Mouse (Mus musculus) embryonic facial prominence, embryonic 15.5 days (tissue): Measurements from ENCODE around the gene Larp1b. TPM values are rescaled to one million over a fixed set of nuclear protein-coding genes. Genes with fewer than 3 reads are reported as not detected.
A peak's percentile ranks its signal among the peaks of the same experiment; 100 is the strongest.
"Not testable (repeated sequence)": the region's sequence is repeated elsewhere in the genome, so short reads cannot be mapped to it uniquely, and the experiment has no call there.

ENCODE experiments used
- ATAC-seq: fragments of 200-750 bp; cut with Nextera tagmentation; 2 replicates; pipeline ENCODE4 v1.8.0; 2017; ENCODE audit warnings: low read depth, moderate TSS enrichment; ENCODE audit not compliant: insufficient number of reproducible peaks, low FRiP score, low TSS enrichment
- H3K27ac ChIP-seq: fragments of 300-500 bp; sonication (generic); replicated peaks from 2 replicates; pipeline ENCODE4 v1.5.1; 2015; ENCODE audit warnings: mild to moderate bottlenecking, inconsistent platforms
- H3K27me3 ChIP-seq: fragments of 300-500 bp; sonication (generic); 2 replicates; pipeline ENCODE4 v1.6.1; 2015; ENCODE audit warnings: inconsistent platforms
- H3K36me3 ChIP-seq: fragments of 300-500 bp; sonication (generic); 2 replicates; pipeline ENCODE4 v1.6.1; 2015; ENCODE audit warnings: mild to moderate bottlenecking, inconsistent platforms
- H3K4me1 ChIP-seq: fragments of 300-500 bp; sonication (generic); 2 replicates; pipeline ENCODE4 v1.6.1; 2015; ENCODE audit warnings: inconsistent platforms
- H3K4me2 ChIP-seq: fragments of 300-500 bp; sonication (generic); replicated peaks from 2 replicates; pipeline ENCODE4 v1.6.1; 2015; ENCODE audit warnings: mild to moderate bottlenecking, inconsistent platforms
- H3K4me3 ChIP-seq: fragments of 300-500 bp; sonication (generic); replicated peaks from 2 replicates; pipeline ENCODE4 v1.5.1; 2015; ENCODE audit warnings: mild to moderate bottlenecking, inconsistent platforms
- H3K9ac ChIP-seq: fragments of 300-500 bp; sonication (generic); 2 replicates; pipeline ENCODE4 v1.6.1; 2015; ENCODE audit warnings: inconsistent platforms
- H3K9me3 ChIP-seq: fragments of 300-500 bp; sonication (generic); replicated peaks from 2 replicates; pipeline ENCODE4 v1.6.1; 2016; ENCODE audit warnings: inconsistent platforms
- WGBS: fragments of 180-500 bp; shearing (Covaris S2); methylation state at CpG from one replicate; pipeline ENCODE4 v1.1.7; 2015; 5-methylcytosine and 5-hydroxymethylcytosine counted together
- polyA plus RNA-seq: library from polyadenylated mRNA; unstranded; fragments of >200 nt; fragmentation: Nextera tagmentation; extraction: Ambion mirVana; gene quantifications from 2 replicates; pipeline ENCODE4 v1.2.1, GENCODE M21; 2015

Gene Larp1b
- polyA plus RNA-seq = 2.2 and 2.7 TPM in 2 replicates

GRCm38 (mm10) chr3:40949170-40949902 is at the start of gene Larp1b:
TSS of gene Larp1b (plus strand) at chr3:40949828.
- peaks cover 11% of the 10 kb centered on the region for H3K27me3 ChIP-seq
- H3K36me3 ChIP-seq = no peaks in the 10 kb centered on the region
- WGBS = under 1% methylated on average over 66 of the region's 66 CpGs
- H3K9ac ChIP-seq = peak within 1 kb of the TSS; percentile 37
- peaks cover 14% of the 10 kb centered on the region; the same call in 1 of the 2 replicates for H3K4me1 ChIP-seq
- H3K4me3 ChIP-seq = peak within 1 kb of the TSS; percentile 68
- H3K9me3 ChIP-seq = no peaks in the 10 kb centered on the region
- H3K27ac ChIP-seq = 0 out of 2 replicates have a peak within 1 kb of the TSS, but pooled peaks have one; percentile 48
- peak; percentile 96 for ATAC-seq
- H3K4me2 ChIP-seq = peak within 1 kb of the TSS; percentile 100

GRCm38 (mm10) chr3:40902443-40902842 is 47.2 kb upstream of the Larp1b start, which contains the start of gene 1700034I23Rik:
TSS of gene 1700034I23Rik (minus strand) at chr3:40902543.
- not testable (repeated sequence) for H3K4me1 ChIP-seq, H3K9me3 ChIP-seq, H3K27me3 ChIP-seq, H3K4me3 ChIP-seq, H3K36me3 ChIP-seq, H3K27ac ChIP-seq, H3K4me2 ChIP-seq, H3K9ac ChIP-seq, ATAC-seq
- 97% methylated on average over 5 of the region's 10 CpGs for WGBS

GRCm38 (mm10) chr3:40938189-40938588 is 11.4 kb upstream of the Larp1b start:
- no peak overlapping the region for H3K27ac ChIP-seq
- 81% methylated on average over 5 of the region's 5 CpGs for WGBS
- no peaks in the 10 kb centered on the region for H3K4me1 ChIP-seq
- no peak overlapping the region for H3K4me3 ChIP-seq
- no peaks in the 10 kb centered on the region for H3K27me3 ChIP-seq
- H3K9ac ChIP-seq = no peak overlapping the region
- no peak overlapping the region for H3K4me2 ChIP-seq
- ATAC-seq = no peak
- peaks cover 13% of the 10 kb centered on the region; the same call in 1 of the 2 replicates for H3K36me3 ChIP-seq
- no peaks in the 10 kb centered on the region for H3K9me3 ChIP-seq

DNA sequence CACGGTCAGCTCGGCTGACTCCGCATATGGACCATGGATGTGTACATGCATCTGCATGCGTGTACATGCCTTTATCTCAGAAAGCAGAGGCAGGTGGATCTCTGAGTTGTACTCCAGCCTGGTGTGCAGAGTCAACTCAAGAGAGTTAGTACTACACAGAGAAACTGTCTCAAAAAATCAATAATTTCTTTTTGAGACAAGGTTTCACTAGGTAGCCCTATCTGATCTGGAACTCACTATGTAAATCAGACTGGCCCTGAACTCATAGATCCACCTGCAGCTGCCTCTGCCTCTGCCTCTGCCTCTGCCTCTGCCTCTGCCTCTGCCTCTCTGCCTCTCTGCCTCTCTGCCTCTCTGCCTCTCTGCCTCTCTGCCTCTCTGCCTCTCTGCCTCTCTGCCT is 11.0 kb upstream of the Larp1b start:
- no peaks in the 10 kb centered on the region for H3K4me1 ChIP-seq

GRCm38 (mm10) chr3:40939019-40939418 is 10.6 kb upstream of the Larp1b start:
- ATAC-seq = no peak
- H3K4me3 ChIP-seq = no peak overlapping the region
- no peaks in the 10 kb centered on the region for H3K9me3 ChIP-seq
- H3K9ac ChIP-seq = no peak overlapping the region
- no peak overlapping the region for H3K27ac ChIP-seq
- H3K36me3 ChIP-seq = peaks cover 7% of the 10 kb centered on the region; the same call in 1 of the 2 replicates
- H3K4me2 ChIP-seq = no peak overlapping the region
- no peaks in the 10 kb centered on the region for H3K27me3 ChIP-seq
- H3K4me1 ChIP-seq = no peaks in the 10 kb centered on the region

More for the DNA sequence above, 11.0 kb upstream of the Larp1b start:
- WGBS = 95% methylated on average over 4 of the region's 4 CpGs
- H3K4me3 ChIP-seq = no peak overlapping the region
- H3K9me3 ChIP-seq = no peaks in the 10 kb centered on the region
- H3K27me3 ChIP-seq = no peaks in the 10 kb centered on the region
- no peak overlapping the region for H3K27ac ChIP-seq
- no peak for ATAC-seq
- no peak overlapping the region for H3K4me2 ChIP-seq
- H3K9ac ChIP-seq = no peak overlapping the region
- peaks cover 11% of the 10 kb centered on the region; the same call in 1 of the 2 replicates for H3K36me3 ChIP-seq

DNA sequence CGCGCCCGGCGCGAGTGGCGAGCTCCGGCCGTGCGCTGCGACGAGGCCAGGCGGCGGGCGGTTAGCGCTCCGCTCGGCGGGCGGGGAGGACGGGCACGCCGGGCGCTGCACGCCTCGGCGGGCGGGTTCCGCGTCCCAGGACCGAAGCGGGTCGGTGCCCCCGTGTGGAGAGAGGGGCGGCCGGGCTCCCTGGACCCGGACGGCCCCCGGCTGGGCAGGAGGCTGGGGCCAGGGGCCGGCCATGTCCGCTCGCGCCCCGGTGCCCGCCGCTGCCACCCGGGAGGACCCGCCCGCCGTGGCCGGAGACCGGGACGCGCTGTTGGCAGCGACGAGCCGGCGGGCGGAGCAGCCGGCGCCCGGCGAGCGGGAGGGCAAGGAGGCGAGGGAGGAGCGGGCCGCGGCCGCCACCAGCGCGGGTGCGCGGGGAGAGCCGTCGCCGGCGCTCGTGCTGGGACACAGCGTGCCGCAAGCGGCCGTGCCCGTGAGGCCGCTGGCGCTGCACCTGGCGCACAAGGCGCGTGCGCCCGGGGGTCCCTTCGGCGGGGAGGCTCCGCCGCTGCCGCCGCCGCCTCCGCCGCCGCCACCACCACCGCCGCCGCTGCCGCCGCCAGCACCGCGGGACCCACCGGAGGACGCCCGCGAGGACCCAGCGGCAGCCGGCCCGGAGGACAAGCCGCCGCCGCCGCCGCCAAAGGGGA is 424 bp downstream of the Larp1b start:
- peak overlapping the region; percentile 37 for H3K9ac ChIP-seq
- WGBS = under 1% methylated on average over 91 of the region's 118 CpGs
- peaks cover 14% of the 10 kb centered on the region; the same call in 1 of the 2 replicates for H3K4me1 ChIP-seq
- peak; percentile 49 for ATAC-seq
- no peaks in the 10 kb centered on the region for H3K9me3 ChIP-seq
- H3K36me3 ChIP-seq = no peaks in the 10 kb centered on the region
- peak overlapping the region; percentile 100 for H3K4me2 ChIP-seq
- peaks cover 11% of the 10 kb centered on the region for H3K27me3 ChIP-seq
- H3K27ac ChIP-seq = 0 out of 2 replicates have a peak overlapping the region, but pooled peaks have one; percentile 48
- peak overlapping the region; percentile 68 for H3K4me3 ChIP-seq

- peaks cover 11% of the 10 kb centered on the region for H3K27me3 ChIP-seq
- no peaks in the 10 kb centered on the region for H3K9me3 ChIP-seq
- H3K36me3 ChIP-seq = no peaks in the 10 kb centered on the region
- H3K9ac ChIP-seq = peak overlapping the region; percentile 37
- WGBS = under 1% methylated on average over 43 of the region's 43 CpGs
- ATAC-seq = no peak
- no peak overlapping the region for H3K27ac ChIP-seq
- peak overlapping the region; percentile 68 for H3K4me3 ChIP-seq
- peak overlapping the region; percentile 100 for H3K4me2 ChIP-seq
- H3K4me1 ChIP-seq = peaks cover 14% of the 10 kb centered on the region; the same call in 1 of the 2 replicates
These were observed 1.1 kb downstream of the Larp1b start for GRCm38 (mm10) chr3:40950601-40951201.

DNA sequence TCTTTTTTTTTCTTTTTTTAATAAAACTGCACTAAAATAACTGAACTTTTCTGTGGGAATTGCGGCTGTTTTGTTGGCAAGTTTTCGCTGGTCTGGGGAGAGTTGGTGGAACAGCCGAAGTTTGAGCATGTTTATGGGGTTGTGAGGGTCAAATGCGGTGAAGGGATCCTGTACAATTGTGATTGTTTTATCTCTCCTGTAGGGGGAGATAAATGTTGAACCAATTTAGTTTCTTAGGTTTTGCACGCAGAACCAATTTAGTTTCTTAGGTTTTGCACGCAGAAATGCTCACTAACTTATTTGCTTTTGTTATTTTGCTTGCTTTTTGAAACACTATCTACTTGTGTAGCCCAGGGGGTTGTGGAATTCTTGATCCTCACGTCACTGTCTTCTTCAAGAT is 1.7 kb downstream of the Larp1b start:
- Histone ChIP-seq H3K27me3 (peaks cover 11% of the 10 kb centered on the region), H3K36me3 (no peaks in the 10 kb centered on the region), H3K4me3 (peak overlapping the region; percentile 68), H3K4me2 (peak overlapping the region; percentile 100), H3K9me3 (no peaks in the 10 kb centered on the region), H3K27ac (no peak overlapping the region), H3K4me1 (peaks cover 14% of the 10 kb centered on the region; the same call in 1 of the 2 replicates), H3K9ac (no peak overlapping the region)
- WGBS = 9% methylated on average over 7 of the region's 7 CpGs
- no peak for ATAC-seq

DNA sequence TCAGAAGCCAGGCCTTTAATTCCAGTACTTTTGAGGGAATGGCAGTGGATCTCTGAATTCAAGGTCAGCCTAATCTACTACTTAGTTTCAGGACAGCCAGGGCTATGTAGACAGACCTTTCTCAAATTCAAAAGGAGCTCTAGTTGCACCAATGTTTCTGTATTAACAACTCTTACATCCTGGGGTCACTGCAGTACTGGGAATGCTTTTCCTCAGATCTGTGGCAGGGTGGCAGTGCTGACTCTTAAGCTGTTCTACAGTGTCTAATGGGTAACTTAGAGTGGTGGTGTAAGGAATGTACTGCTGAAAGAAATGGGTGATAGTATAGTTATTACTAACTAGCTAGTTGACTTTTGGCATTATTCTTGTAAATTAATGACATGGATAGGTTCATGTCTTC is 3.0 kb downstream of the Larp1b start:
- H3K9ac ChIP-seq = no peak overlapping the region
- ATAC-seq = no peak
- H3K4me3 ChIP-seq = no peak overlapping the region
- H3K4me2 ChIP-seq = no peak overlapping the region
- peaks cover 14% of the 10 kb centered on the region; the same call in 1 of the 2 replicates for H3K4me1 ChIP-seq
- no peaks in the 10 kb centered on the region for H3K9me3 ChIP-seq
- H3K36me3 ChIP-seq = no peaks in the 10 kb centered on the region
- no peak overlapping the region for H3K27ac ChIP-seq
- H3K27me3 ChIP-seq = peaks cover 11% of the 10 kb centered on the region

DNA sequence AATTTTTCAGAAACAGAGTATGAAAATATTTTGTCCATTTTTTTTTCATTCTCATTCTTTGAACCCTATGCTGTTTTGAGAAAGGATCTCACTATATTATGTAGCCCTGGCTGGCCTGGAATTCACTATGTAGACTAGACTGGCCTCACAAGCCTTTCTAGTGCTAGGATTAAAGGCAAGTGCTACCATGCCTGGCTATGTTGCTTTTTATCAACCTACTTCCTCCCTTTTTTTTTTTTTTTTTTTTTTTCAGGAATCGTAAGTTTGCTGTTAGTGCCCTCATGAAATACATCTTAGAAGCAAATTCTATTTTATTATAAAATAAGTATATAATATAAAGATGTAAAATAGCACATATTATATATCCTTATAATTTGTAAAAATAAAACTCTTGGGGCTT is 5.2 kb downstream of the Larp1b start:
- no peak overlapping the region for H3K9ac ChIP-seq
- no peak overlapping the region for H3K4me2 ChIP-seq
- no peaks in the 10 kb centered on the region for H3K36me3 ChIP-seq
- 68% methylated on average over 1 of the region's 1 CpGs for WGBS
- no peak for ATAC-seq
- H3K4me3 ChIP-seq = no peak overlapping the region
- H3K27me3 ChIP-seq = peaks cover 9% of the 10 kb centered on the region; the same call in 1 of the 2 replicates
- no peak overlapping the region for H3K27ac ChIP-seq
- peaks cover 9% of the 10 kb centered on the region; the same call in 1 of the 2 replicates for H3K4me1 ChIP-seq
- no peaks in the 10 kb centered on the region for H3K9me3 ChIP-seq

DNA sequence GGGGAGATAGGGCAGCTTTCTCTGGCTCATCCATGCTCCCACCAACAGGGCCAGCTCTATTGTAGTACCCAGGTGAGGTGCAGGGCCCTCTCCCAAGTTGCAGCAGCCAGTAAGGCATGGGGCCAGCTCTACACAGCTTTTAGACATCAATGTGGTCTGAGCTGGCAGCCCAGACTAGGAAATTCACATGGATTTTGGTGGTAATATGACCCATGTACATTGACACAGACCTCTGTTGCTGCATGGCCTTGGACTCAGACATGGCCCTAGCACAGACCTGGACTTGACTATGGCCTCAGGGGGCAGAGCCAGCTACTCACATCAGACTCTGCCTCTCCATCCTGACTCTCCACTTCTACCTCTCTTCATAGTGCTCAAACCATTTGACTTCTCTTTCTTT is 9.2 kb downstream of the Larp1b start:
- ATAC-seq = no peak
- no peak overlapping the region for H3K4me3 ChIP-seq
- H3K27ac ChIP-seq = no peak overlapping the region
- H3K36me3 ChIP-seq = no peaks in the 10 kb centered on the region
- no peaks in the 10 kb centered on the region for H3K27me3 ChIP-seq
- no peak overlapping the region for H3K4me2 ChIP-seq
- no peaks in the 10 kb centered on the region for H3K4me1 ChIP-seq
- H3K9me3 ChIP-seq = no peaks in the 10 kb centered on the region
- H3K9ac ChIP-seq = no peak overlapping the region
